Mouse (Mus musculus) thymus, adult 18-20 months (tissue): ENCODE data around the gene Gm21095.
"Not testable (repeated sequence)": the region's sequence is repeated elsewhere in the genome, so short reads cannot be mapped to it uniquely, and the experiment has no call there.

Experiments used
- DNase-seq, 2 experiments: peaks; one replicate each; pipeline ENCODE4 v3.0.0; 2022; ENCODE audit warnings: mixed read lengths in 2 of 2

Gene Gm21095

DNA sequence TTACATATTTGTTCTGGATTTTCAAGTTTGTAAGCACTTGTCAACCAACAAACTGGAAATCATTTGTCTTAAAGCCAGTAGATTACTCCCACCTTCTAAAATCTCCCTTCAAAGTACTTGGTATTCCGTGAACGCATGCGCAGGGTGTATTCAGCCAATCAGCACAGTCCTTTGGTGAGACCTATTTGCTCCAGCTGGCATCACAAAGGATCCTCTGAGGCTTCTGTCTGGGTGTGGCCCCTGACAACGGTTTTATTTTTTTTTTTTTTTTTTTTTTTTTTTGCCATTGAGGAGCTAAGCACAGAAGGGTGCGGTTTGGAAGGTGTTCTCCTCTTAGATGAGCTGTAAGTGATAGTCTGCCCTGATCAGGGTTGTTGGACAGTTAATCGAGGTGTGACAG is at the start of gene Gm21095:
Gene Gm21095, plus strand, starts transcription at position 301 of the 400 bp plus-strand sequence.
- DNase-seq, result not testable (repeated sequence)
